9 mouse cellular contexts compared by ENCODE assay signal in genomic region chr19:53800365-53800999, GRCm38 (mm10).
A peak's percentile ranks its signal among the peaks of the same experiment; 100 is the strongest.
DNase-seq lines count a peak whose midpoint lies in the region; ATAC-seq and TF ChIP-seq lines count a peak whose summit lies in the region.
"Had no signal": no experiment of that assay in that cellular context is flagged by ENCODE, and none has a peak within 500 bp of the region (broad histone marks: within the 10 kb centered on the region; RNA-seq: fewer than 3 reads in every experiment).

No protein-coding gene starts in this region.

- no peaks in the 10 kb centered on the region for H3K27me3 ChIP-seq in midbrain, postnatal 0 days (ENCODE audit: insufficient read depth, low read length)
- H3K27me3 ChIP-seq in midbrain, embryonic 16.5 days (ENCODE audit: control insufficient read depth, insufficient read depth, low read depth, low read length), result no peaks in the 10 kb centered on the region
- no peaks in the 10 kb centered on the region for H3K27me3 ChIP-seq in heart, embryonic 16.5 days (ENCODE audit: control insufficient read depth, insufficient read depth, low read length)

- TF ChIP-seq CTCF in midbrain, postnatal 0 days (IDR thresholded peaks at IDR 0.05), result no peak
- TF ChIP-seq CTCF in olfactory bulb, adult 2 months (IDR thresholded peaks at IDR 0.05; ENCODE audit: insufficient read depth, low read depth, low read length), result no peak

- no peak overlapping the region for H3K9ac ChIP-seq in midbrain, postnatal 0 days (replicated peaks; ENCODE audit: low read length, poor library complexity, severe bottlenecking)
- H3K9ac ChIP-seq in midbrain, embryonic 16.5 days (ENCODE audit: low read depth, low read length), result no peak overlapping the region
- peak overlapping the region; percentile 49; the same call in 1 of the 2 replicates for H3K9ac ChIP-seq in heart, embryonic 16.5 days (ENCODE audit: low read length)

- H3K36me3 ChIP-seq in midbrain, postnatal 0 days (ENCODE audit: insufficient read depth, low read length), result no peaks in the 10 kb centered on the region
- H3K36me3 ChIP-seq in midbrain, embryonic 16.5 days (ENCODE audit: control insufficient read depth, insufficient read depth, low read length), result no peaks in the 10 kb centered on the region
- no peaks in the 10 kb centered on the region for H3K36me3 ChIP-seq in heart, embryonic 16.5 days (ENCODE audit: control insufficient read depth, insufficient read depth)

- no peak overlapping the region for H3K4me2 ChIP-seq in midbrain, postnatal 0 days (ENCODE audit: low read depth, low read length, poor library complexity, severe bottlenecking)
- no peak overlapping the region for H3K4me2 ChIP-seq in midbrain, embryonic 16.5 days (ENCODE audit: low read length)
- peak overlapping the region; percentile 14; the same call in 1 of the 2 replicates for H3K4me2 ChIP-seq in heart, embryonic 16.5 days (ENCODE audit: low read depth, low read length)

- H3K4me3 ChIP-seq in midbrain, postnatal 0 days (ENCODE audit: low read depth, low read length), result no peak overlapping the region
- no peak overlapping the region for H3K4me3 ChIP-seq in midbrain, embryonic 16.5 days (ENCODE audit: low read depth, low read length)
- H3K4me3 ChIP-seq in heart, embryonic 16.5 days (ENCODE audit: low read length), result no peak overlapping the region
- H3K4me3 ChIP-seq in olfactory bulb, adult 2 months (ENCODE audit: insufficient read depth, low read depth, low read length), result no peak overlapping the region

- WGBS in midbrain, postnatal 0 days, result 67% methylated on average over 15 of the region's 15 CpGs
- WGBS in midbrain, embryonic 16.5 days, result 79% methylated on average over 15 of the region's 15 CpGs
- 54% methylated on average over 15 of the region's 15 CpGs for WGBS in heart, embryonic 16.5 days
- 57% methylated on average over 15 of the region's 15 CpGs for WGBS in olfactory bulb, adult 2 months

- H3K4me1 ChIP-seq in midbrain, postnatal 0 days (ENCODE audit: insufficient read depth, low read length), result no peaks in the 10 kb centered on the region
- H3K4me1 ChIP-seq in midbrain, embryonic 16.5 days (ENCODE audit: control insufficient read depth, insufficient read depth, low read length), result no peaks in the 10 kb centered on the region
- H3K4me1 ChIP-seq in heart, embryonic 16.5 days (ENCODE audit: control insufficient read depth, insufficient read depth, low read length), result peaks cover 76% of the 10 kb centered on the region
- peaks cover 23% of the 10 kb centered on the region for H3K4me1 ChIP-seq in olfactory bulb, adult 2 months (ENCODE audit: control insufficient read depth, insufficient read depth, low read length)

- no peaks in the 10 kb centered on the region for H3K9me3 ChIP-seq in midbrain, postnatal 0 days (ENCODE audit: low read length)
- H3K9me3 ChIP-seq in midbrain, embryonic 16.5 days (replicated peaks; ENCODE audit: control insufficient read depth, low read length, poor library complexity, severe bottlenecking), result no peaks in the 10 kb centered on the region
- no peaks in the 10 kb centered on the region for H3K9me3 ChIP-seq in heart, embryonic 16.5 days (replicated peaks; ENCODE audit: control insufficient read depth, low read length)

- H3K27ac ChIP-seq in midbrain, postnatal 0 days (ENCODE audit: low read depth, low read length), result no peak overlapping the region
- no peak overlapping the region for H3K27ac ChIP-seq in midbrain, embryonic 16.5 days (ENCODE audit: low read length)
- H3K27ac ChIP-seq in heart, embryonic 16.5 days (ENCODE audit: low read length), result peak overlapping the region; percentile 95
- 0 out of 2 replicates have a peak overlapping the region, but pooled peaks have one; percentile 2 for H3K27ac ChIP-seq in olfactory bulb, adult 2 months (ENCODE audit: insufficient read depth, low read depth, low read length)

- peak; percentile 58 for DNase-seq in midbrain, postnatal 0 days (ENCODE audit: low spot score)
- peak; percentile 87 for DNase-seq in adrenal gland, adult 2 months
- no peak for DNase-seq in thymus, postnatal 0 days (ENCODE audit: low spot score)
- DNase-seq in spleen, postnatal 10 days (ENCODE audit: low spot score in 2 of 2), result no peak
- DNase-seq: cerebellum, postnatal 10 days; thymus, adult 18-20 months had no signal

- ATAC-seq in midbrain, postnatal 0 days (ENCODE audit: low FRiP score), result no peak
- no peak for ATAC-seq in midbrain, embryonic 16.5 days
- ATAC-seq in heart, embryonic 16.5 days (replicated peaks; ENCODE audit: extremely low read depth, insufficient read depth, low FRiP score), result no peak

- no peak for TF ChIP-seq POLR2A in olfactory bulb, adult 2 months (IDR thresholded peaks at IDR 0.05; ENCODE audit: insufficient read depth, low read depth, low read length)

Comparison
In these comparisons a context has a peak if more than half of its experiments do, and no peak if none do; other contexts are left out.
1. DNase-seq: peak in midbrain, postnatal 0 days (single experiment) and adrenal gland, adult 2 months (single experiment); none in thymus, postnatal 0 days (single experiment) and spleen, postnatal 10 days (0 of 2).
2. H3K27ac ChIP-seq: peak in heart, embryonic 16.5 days (single experiment) and olfactory bulb, adult 2 months (single experiment); none in midbrain, postnatal 0 days (single experiment) and midbrain, embryonic 16.5 days (single experiment).